Mouse (Mus musculus) heart, embryonic 11.5 days (tissue): ENCODE data around the gene Apol9b. TPM values are rescaled to one million over a fixed set of nuclear protein-coding genes. Genes with fewer than 3 reads are reported as not detected.

ENCODE experiments used
- ATAC-seq: fragments of 200-750 bp; cut with Nextera tagmentation; replicated peaks from 2 replicates; pipeline ENCODE4 v1.8.0; 2017; ENCODE audit warnings: moderate library complexity; ENCODE audit not compliant: insufficient number of reproducible peaks, low FRiP score, low TSS enrichment
- H3K27ac ChIP-seq: fragments of 300-500 bp; sonication (generic); 2 replicates; pipeline ENCODE4 v1.5.1; 2014; ENCODE audit warnings: mild to moderate bottlenecking, low read depth, low read length
- H3K27me3 ChIP-seq: fragments of 300-500 bp; sonication (generic); 2 replicates; pipeline ENCODE4 v1.6.1; 2014; ENCODE audit warnings: mild to moderate bottlenecking, low read length, mixed read lengths; ENCODE audit not compliant: control insufficient read depth, insufficient read depth
- H3K36me3 ChIP-seq: fragments of 300-500 bp; sonication (generic); 2 replicates; pipeline ENCODE4 v1.6.1; 2014; ENCODE audit warnings: mild to moderate bottlenecking, low read length, moderate library complexity, mixed read lengths; ENCODE audit not compliant: control insufficient read depth, insufficient read depth
- H3K4me1 ChIP-seq: fragments of 300-500 bp; sonication (generic); 2 replicates; pipeline ENCODE4 v1.6.1; 2014; ENCODE audit warnings: low read length; ENCODE audit not compliant: control insufficient read depth, insufficient read depth
- H3K4me2 ChIP-seq: fragments of 300-500 bp; sonication (generic); 2 replicates; pipeline ENCODE4 v1.6.1; 2014; ENCODE audit warnings: mild to moderate bottlenecking, moderate library complexity
- H3K4me3 ChIP-seq: fragments of 300-500 bp; sonication (generic); 2 replicates; pipeline ENCODE4 v1.5.1; 2014; ENCODE audit warnings: low read depth, low read length
- H3K9ac ChIP-seq: fragments of 300-500 bp; sonication (generic); 2 replicates; pipeline ENCODE4 v1.6.1; 2014; ENCODE audit warnings: mild to moderate bottlenecking, low read depth, low read length, moderate library complexity
- H3K9me3 ChIP-seq: fragments of 300-500 bp; sonication (generic); replicated peaks from 2 replicates; pipeline ENCODE4 v1.6.1; 2016; ENCODE audit warnings: low read length; ENCODE audit not compliant: control insufficient read depth
- WGBS: fragments of 180-500 bp; shearing (Covaris S2); extraction: QIAGEN DNeasy Blood & Tissue Kit; methylation state at CpG from one replicate; pipeline ENCODE4 v1.1.7; 2014; ENCODE audit not compliant: insufficient replicate concordance; 5-methylcytosine and 5-hydroxymethylcytosine counted together
- polyA plus RNA-seq: library from polyadenylated mRNA; unstranded; fragments of >200 nt; fragmentation: Nextera tagmentation; extraction: Ambion mirVana; gene quantifications from 2 replicates; pipeline ENCODE4 v1.2.1, GENCODE M21; 2014

The Apol9b gene
- polyA plus RNA-seq, 1 experiment from 2014 or later, result 0.11 TPM

DNA sequence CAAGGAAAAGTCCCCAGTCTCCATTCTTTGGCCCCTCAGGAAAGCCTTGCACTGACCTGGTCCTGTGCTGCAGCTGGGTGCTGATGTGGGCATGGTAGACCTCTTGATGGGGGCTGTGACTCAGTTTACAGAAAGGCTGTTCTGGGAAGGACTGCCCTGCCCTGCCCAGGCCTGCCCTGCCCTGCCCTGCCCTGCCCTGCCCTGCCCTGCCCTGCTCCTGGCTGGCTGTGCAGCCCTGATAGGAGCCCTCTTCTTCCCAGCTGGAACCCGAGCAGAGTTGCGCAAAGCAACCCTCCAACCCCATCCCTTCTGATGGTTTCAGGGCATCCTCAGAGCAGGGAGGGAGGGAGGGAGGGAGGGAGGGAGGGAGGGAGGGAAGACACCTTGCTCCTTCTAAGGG, 26.3 kb downstream of the Apol9b start:
- peak; percentile 65 for ATAC-seq
- Histone ChIP-seq H3K4me1 (no peaks in the 10 kb centered on the region), H3K36me3 (peaks cover 2% of the 10 kb centered on the region), H3K27me3 (no peaks in the 10 kb centered on the region), H3K4me2 (no peak overlapping the region), H3K9me3 (no peaks in the 10 kb centered on the region), H3K27ac (no peak overlapping the region), H3K9ac (no peak overlapping the region), H3K4me3 (no peak overlapping the region)
- no CpG with 5 or more reads among the region's 2 CpGs for WGBS

DNA sequence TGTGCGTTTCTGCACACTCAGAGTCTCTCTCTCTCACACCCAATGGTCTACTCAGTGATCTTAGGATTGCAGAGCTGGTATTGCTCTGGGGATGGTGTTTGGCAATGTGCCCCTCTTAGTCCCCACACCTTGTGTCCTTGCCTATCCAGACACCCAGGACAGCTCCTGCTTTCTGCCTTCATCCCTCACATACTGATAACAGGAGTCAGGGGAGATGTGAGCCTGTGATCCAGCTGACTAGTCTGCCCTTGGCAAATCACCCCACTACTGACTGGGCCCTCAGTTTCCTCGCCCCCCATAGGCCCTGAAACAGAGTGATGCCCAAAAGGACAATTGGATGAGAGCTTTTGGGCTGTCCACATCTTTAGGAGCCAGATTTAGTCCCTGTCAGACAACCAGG, 27.2 kb downstream of the Apol9b start:
- no peak overlapping the region for H3K27ac ChIP-seq
- WGBS, result 53% methylated on average over 2 of the region's 2 CpGs

DNA sequence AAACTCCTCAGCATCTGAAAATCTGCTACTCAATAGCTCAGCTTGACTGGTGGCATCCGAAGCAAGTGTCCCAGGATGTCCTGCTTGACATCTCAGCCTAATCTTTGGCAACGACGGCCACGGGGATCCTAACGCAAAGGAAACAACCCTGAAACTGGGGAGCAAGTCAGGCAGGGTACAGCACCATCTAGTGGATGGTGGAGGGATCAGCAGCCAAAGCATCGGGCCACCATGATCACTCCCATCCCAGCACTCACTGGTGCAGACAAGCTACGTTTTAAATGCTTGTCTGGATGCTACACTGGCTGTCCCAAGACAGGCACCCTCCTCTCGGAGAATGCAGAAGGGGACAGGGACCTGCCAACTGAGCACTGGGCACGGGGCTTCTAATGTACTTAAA, 28.0 kb downstream of the Apol9b start, which contains the start of gene Apol8:
Apol8 (minus strand) TSS at position 156 of the 400 bp plus-strand sequence.
- Histone ChIP-seq H3K27me3 (no peaks in the 10 kb centered on the region), H3K27ac (no peak within 1 kb of the TSS), H3K36me3 (peaks cover 13% of the 10 kb centered on the region), H3K9ac (no peak within 1 kb of the TSS), H3K9me3 (no peaks in the 10 kb centered on the region), H3K4me1 (no peaks in the 10 kb centered on the region), H3K4me3 (no peak within 1 kb of the TSS), H3K4me2 (peak within 1 kb of the TSS; percentile 31)
- 8% methylated on average over 9 of the region's 9 CpGs for WGBS
- no peak for ATAC-seq

More for the DNA sequence above, 27.2 kb downstream of the Apol9b start:
- peaks cover 8% of the 10 kb centered on the region for H3K36me3 ChIP-seq
- H3K9ac ChIP-seq, result no peak overlapping the region
- H3K4me1 ChIP-seq, result no peaks in the 10 kb centered on the region
- no peaks in the 10 kb centered on the region for H3K27me3 ChIP-seq
- H3K4me2 ChIP-seq, result no peak overlapping the region
- no peak overlapping the region for H3K4me3 ChIP-seq
- no peak for ATAC-seq
- no peaks in the 10 kb centered on the region for H3K9me3 ChIP-seq

DNA sequence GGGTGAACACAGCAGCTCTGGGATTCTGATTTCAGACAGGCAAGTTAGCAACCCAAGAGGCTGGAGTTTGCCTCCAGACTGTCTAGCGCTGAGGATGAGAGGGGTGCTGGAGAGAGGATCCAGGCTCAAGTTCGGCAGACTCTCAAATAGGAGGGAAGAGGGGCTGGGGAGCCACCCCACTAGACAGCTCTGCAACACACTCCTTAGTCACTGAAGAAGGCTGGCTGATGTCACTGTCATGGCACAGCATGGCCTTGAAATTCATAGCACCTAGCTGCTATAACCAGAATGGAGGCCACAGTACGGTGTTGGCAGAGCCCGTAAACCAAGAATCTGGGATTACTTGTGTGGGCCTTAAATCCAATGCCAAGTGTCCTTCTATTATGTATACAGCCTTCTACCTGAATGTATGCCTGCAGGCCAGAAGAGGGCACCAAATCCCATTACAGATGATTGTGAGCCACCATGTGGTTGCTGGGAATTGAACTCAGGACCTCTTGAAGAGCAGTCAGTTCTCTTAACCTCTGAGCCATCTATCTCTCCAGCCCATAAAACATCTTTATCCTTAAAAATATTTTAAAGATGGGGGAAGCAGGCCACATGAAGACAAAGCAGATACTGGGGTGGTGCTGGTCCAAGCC, 28.9 kb downstream of the Apol9b start:
- ATAC-seq, result no peak
- WGBS, result 79% methylated on average over 4 of the region's 4 CpGs
- no peaks in the 10 kb centered on the region for H3K27me3 ChIP-seq
- H3K4me2 ChIP-seq, result no peak overlapping the region
- no peak overlapping the region for H3K27ac ChIP-seq
- no peak overlapping the region for H3K9ac ChIP-seq
- H3K36me3 ChIP-seq, result peaks cover 14% of the 10 kb centered on the region
- H3K9me3 ChIP-seq, result no peaks in the 10 kb centered on the region
- no peak overlapping the region for H3K4me3 ChIP-seq
- no peaks in the 10 kb centered on the region for H3K4me1 ChIP-seq

DNA sequence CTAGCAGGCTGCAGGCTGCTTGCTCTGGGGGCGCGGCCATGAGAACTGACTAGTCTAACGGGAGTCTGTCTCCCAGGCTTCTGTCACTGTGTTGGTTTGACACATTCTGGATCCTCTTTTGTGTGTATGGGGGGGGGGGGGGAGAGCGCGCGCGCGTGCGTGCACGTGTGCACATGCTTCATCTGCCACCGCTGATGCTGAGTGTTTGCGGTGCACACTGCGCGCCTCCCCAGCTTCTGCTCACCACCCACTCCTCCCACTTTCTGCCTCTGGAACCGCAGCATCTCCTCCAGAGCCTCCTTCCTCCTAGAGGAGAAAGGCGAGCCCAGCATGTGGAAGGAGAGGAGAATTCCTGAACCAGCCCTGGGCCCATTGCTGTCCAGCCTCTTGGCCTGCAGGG, 31.2 kb downstream of the Apol9b start:
- Histone ChIP-seq H3K36me3 (peaks cover 35% of the 10 kb centered on the region), H3K4me3 (no peak overlapping the region), H3K4me1 (no peaks in the 10 kb centered on the region), H3K4me2 (no peak overlapping the region), H3K9me3 (no peaks in the 10 kb centered on the region), H3K27me3 (no peaks in the 10 kb centered on the region), H3K9ac (no peak overlapping the region), H3K27ac (no peak overlapping the region)
- no peak for ATAC-seq
- WGBS, result 91% methylated on average over 16 of the region's 16 CpGs

DNA sequence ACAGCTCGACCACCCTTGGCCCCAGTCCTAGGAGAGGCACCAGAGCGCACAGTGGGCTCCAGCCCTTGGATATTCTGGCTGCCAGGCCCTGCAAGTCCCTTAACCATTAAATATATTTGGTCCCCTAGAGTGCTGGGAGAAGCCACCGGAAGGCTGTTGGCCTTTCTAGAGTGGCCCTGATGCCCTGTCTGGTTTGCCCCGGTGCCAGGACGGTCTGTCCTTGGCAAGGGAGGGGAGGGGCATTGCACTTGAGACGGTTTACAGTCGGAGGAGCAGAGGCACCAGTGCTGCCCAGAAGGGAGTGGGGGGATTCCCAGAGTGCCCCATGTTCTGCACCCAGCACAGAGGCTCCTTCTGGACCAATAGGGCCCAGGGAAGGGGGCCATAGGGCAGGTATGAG, 32.2 kb downstream of the Apol9b start:
- ATAC-seq, result no peak
- H3K4me2 ChIP-seq, result no peak overlapping the region
- WGBS, result 92% methylated on average over 7 of the region's 7 CpGs
- no peaks in the 10 kb centered on the region for H3K27me3 ChIP-seq
- H3K36me3 ChIP-seq, result peaks cover 45% of the 10 kb centered on the region
- H3K4me3 ChIP-seq, result no peak overlapping the region
- no peaks in the 10 kb centered on the region for H3K9me3 ChIP-seq
- no peak overlapping the region for H3K27ac ChIP-seq
- H3K4me1 ChIP-seq, result no peaks in the 10 kb centered on the region
- no peak overlapping the region for H3K9ac ChIP-seq

DNA sequence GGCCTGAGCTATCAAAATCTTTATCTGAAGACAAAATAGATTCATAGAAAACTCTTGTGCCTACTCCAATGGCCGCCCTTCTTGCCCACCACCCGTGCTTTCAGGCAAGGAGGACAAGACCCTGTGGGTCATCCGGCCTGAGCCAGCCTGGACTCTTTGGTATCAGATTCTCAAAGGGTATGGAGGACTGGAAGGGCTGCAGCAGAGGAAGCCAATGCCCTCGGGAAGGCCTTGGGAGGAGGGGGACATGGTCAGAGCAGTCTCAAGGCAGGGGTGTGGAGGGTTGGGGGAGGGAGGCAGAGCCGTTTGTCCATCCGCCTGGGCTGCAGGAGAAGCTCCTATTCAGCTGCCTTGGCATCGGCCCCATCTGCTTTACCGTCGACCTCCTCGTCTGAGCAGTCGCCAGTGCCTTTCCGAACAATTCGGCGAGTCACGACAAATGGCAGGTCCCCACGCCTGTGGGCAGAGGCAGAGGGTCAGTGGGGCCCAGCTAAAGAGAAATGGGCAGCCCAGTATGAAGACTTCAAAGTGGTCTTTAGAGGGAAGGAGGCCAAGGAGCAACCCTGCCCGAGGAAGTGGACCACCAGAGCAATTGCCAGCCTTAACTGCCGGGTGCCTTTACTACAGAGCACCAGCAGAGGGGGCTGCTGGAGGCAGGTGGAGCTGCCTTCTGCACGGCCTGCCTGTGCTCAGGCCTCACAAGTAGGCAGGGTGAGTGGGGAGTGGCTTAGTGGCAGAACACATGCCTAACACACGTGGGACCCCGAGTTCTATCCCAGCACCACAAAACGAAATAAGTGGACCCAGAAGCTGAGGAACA, 32.9 kb downstream of the Apol9b start:
- no peaks in the 10 kb centered on the region for H3K9me3 ChIP-seq
- H3K36me3 ChIP-seq, result peaks cover 52% of the 10 kb centered on the region
- H3K4me3 ChIP-seq, result no peak overlapping the region
- no peak for ATAC-seq
- no peaks in the 10 kb centered on the region for H3K4me1 ChIP-seq
- H3K9ac ChIP-seq, result no peak overlapping the region
- H3K4me2 ChIP-seq, result no peak overlapping the region
- H3K27me3 ChIP-seq, result no peaks in the 10 kb centered on the region
- 83% methylated on average over 22 of the region's 22 CpGs for whole genome bisulfite sequencing
- H3K27ac ChIP-seq, result no peak overlapping the region

DNA sequence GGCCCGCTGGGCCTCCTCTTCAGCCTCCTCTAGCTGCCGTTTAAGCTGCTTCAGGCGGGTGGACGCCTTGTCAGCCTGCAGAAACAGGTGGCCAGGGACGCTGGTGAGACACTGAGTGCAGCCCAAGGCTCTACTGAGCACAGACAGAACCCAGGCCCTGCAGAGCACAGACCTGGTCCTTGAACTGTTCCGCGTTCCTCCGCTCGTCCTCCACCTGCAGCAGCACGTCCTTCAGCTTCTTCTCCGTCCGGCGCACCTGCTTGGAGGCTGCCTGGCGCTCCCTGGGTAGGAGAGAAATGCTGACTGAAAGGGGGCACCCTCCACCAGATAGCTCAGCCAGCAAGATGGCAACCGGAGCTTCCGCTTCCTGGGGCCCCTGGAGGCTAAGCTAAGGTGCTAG, 34.2 kb downstream of the Apol9b start:
- Histone ChIP-seq H3K4me1 (no peaks in the 10 kb centered on the region), H3K27ac (no peak overlapping the region), H3K27me3 (no peaks in the 10 kb centered on the region), H3K9me3 (no peaks in the 10 kb centered on the region), H3K36me3 (peaks cover 63% of the 10 kb centered on the region), H3K4me2 (no peak overlapping the region), H3K4me3 (no peak overlapping the region), H3K9ac (no peak overlapping the region)
- 89% methylated on average over 16 of the region's 16 CpGs for WGBS
- no peak for ATAC-seq
